Mouse (Mus musculus) liver, postnatal 0 days (tissue): ENCODE measurements around the gene Borcs5.

Experiments used
- CTCF ChIP-seq: sonication (generic); IDR thresholded peaks from 2 replicates; pipeline ENCODE4 v1.5.1; 2016; ENCODE audit warnings: antibody characterized with exemption, low read depth
- EP300 ChIP-seq: IDR thresholded peaks from 2 replicates; pipeline ENCODE4 v1.6.1; 2016; ENCODE audit warnings: antibody characterized with exemption, low read depth, mild to moderate bottlenecking

DNA sequence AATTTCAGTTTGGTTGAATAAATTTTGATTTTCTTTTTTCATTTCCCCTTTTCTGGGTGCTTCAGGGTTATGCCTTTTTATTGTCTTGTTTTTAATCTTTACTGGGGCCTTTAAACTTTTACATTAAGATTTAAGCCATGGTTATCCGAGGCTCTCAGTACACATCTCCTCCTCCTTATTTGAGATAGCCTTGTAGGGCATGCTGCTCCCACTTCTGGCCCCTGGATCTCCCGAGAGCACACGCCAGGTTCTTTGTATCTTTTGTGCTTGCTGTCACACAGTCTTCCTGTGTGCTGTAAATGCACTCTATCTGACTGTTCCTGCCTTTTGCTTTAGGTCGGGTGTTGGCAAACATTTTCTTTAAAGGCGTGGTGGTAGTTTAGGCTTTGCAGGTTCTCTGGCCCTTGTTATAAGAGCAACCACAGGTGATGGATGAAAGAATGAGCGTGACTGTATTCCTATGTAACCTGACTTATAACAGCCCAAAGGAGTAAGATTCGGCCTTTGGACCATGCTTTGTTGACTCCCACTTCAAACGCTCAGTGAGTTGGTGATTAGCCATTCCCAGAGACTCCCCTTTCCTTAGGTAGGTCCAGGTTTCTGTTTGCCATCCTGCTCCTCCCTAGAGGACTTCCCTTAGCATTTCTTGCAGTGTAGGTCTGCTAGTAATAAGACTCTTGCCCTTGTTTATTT lies 21.6 kb downstream of the Borcs5 start:
- TF ChIP-seq CTCF (no peak), EP300 (0 out of 2 replicates have a peak, but pooled peaks have one; percentile 15)
